Mouse (Mus musculus) forebrain, embryonic 14.5 days (tissue): ENCODE results near the gene Repin1. TPM values are rescaled to one million over a fixed set of nuclear protein-coding genes. Genes with fewer than 3 reads are reported as not detected.
A peak's percentile ranks its signal among the peaks of the same experiment; 100 is the strongest.

ENCODE experiments used
- ATAC-seq: fragments of 200-750 bp; cut with Nextera tagmentation; 2 replicates; pipeline ENCODE4 v1.8.0; 2017; ENCODE audit warnings: mild to moderate bottlenecking, moderate library complexity
- DNase-seq: peaks from one replicate; pipeline ENCODE4 v3.0.0-alpha.2; 2015; ENCODE audit warnings: low spot score
- H3K27ac ChIP-seq: fragments of 300-500 bp; sonication (generic); 2 replicates; pipeline ENCODE4 v1.5.1; 2014; ENCODE audit warnings: low read depth, mild to moderate bottlenecking, control low read depth, low read length, moderate library complexity
- H3K27me3 ChIP-seq: fragments of 300-500 bp; sonication (generic); replicated peaks from 2 replicates; pipeline ENCODE4 v1.6.1; 2014; ENCODE audit warnings: low read length, control low read depth, mixed read lengths; ENCODE audit not compliant: control insufficient read depth, insufficient read depth
- H3K36me3 ChIP-seq: fragments of 300-500 bp; sonication (generic); 2 replicates; pipeline ENCODE4 v1.6.1; 2014; ENCODE audit warnings: low read length, control low read depth; ENCODE audit not compliant: control insufficient read depth, insufficient read depth
- H3K4me1 ChIP-seq: fragments of 300-500 bp; sonication (generic); 2 replicates; pipeline ENCODE4 v1.6.1; 2014; ENCODE audit warnings: antibody characterized with exemption, low read length, control low read depth; ENCODE audit not compliant: control insufficient read depth, insufficient read depth
- H3K4me2 ChIP-seq: fragments of 300-500 bp; sonication (generic); 2 replicates; pipeline ENCODE4 v1.6.1; 2014; ENCODE audit warnings: mild to moderate bottlenecking, control low read depth, low read length
- H3K4me3 ChIP-seq: fragments of 300-500 bp; sonication (generic); 2 replicates; pipeline ENCODE4 v1.5.1; 2014; ENCODE audit warnings: low read depth, low read length, control low read depth
- H3K9ac ChIP-seq: fragments of 300-500 bp; sonication (generic); 2 replicates; pipeline ENCODE4 v1.6.1; 2014; ENCODE audit warnings: mild to moderate bottlenecking, low read length, control low read depth, moderate library complexity
- H3K9me3 ChIP-seq: fragments of 300-500 bp; sonication (generic); replicated peaks from 2 replicates; pipeline ENCODE4 v1.6.1; 2016; ENCODE audit warnings: low read length, control low read depth, mixed read lengths; ENCODE audit not compliant: control insufficient read depth
- WGBS: fragments of 180-500 bp; shearing (Covaris S2); extraction: QIAGEN DNeasy Blood & Tissue Kit; methylation state at CpG from one replicate; pipeline ENCODE4 v1.1.7; 2014; 5-methylcytosine and 5-hydroxymethylcytosine counted together
- polyA plus RNA-seq: library from polyadenylated mRNA; unstranded; fragments of >200 nt; fragmentation: Nextera tagmentation; extraction: Ambion mirVana; gene quantifications from 2 replicates; pipeline ENCODE4 v1.2.1, GENCODE M21; 2014

The Repin1 gene
- polyA plus RNA-seq: 27.3 and 34.3 TPM in 2 replicates

DNA sequence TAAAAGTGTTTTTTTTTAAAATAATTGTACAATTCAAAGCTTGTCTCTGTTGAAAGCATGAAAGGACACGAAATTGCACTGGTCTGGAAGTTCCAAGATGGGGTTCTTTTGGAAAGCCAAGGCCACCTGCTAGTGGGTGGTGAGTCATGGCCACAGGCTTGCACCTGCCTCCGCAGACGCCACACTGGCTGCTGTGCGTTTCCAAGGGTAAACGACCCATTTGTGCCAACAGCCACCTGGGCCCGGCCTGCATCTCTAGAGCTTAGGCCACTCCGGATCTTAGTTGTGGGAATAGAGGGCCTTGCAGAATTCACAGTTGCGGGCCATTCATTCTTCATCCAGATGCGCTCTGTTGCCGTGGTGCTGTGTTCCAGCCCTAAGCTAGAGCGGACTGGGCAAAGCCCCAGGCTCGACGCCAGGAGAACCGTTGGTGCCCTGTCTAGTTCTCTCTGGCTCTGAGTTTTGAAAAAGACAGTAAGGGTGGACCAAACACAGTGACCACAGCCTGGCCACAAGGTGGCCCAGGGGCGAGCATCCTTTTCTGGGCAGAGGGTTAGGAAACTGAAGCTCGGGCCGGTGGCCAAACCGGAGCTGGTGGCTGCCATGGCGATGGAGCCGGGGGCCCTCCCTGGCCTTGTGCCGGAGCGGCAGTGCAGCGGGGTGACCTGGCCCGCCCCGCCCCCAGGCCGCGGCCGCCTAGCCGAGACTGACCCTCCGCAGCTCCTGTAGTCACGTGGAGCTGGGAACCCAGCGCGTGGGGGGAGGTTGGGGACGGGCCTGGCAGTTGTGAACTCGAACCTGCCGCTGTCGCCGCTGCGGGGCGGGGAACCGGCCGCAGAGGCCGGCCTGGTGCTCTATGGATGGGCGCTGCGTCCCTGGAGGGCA lies at the start of gene Repin1, which contains the start of gene Gm44965:
Gene Repin1, plus strand, starts transcription at position 726 of the 885 bp plus-strand sequence.
Gene Gm44965, plus strand, starts transcription at position 784 of the 885 bp plus-strand sequence.
- Histone ChIP-seq H3K4me3 (peak within 1 kb of the TSS; percentile 75), H3K27me3 (no peaks in the 10 kb centered on the region)
- WGBS: 3% methylated on average over 45 of the region's 45 CpGs

GRCm38 (mm10) chr6:48545251-48545650 lies 48.4 kb upstream of the Repin1 start:
- 76% methylated on average over 5 of the region's 5 CpGs for WGBS
- DNase-seq: no peak
- H3K9ac ChIP-seq: no peak overlapping the region
- H3K4me2 ChIP-seq: no peak overlapping the region
- no peaks in the 10 kb centered on the region for H3K9me3 ChIP-seq
- H3K4me1 ChIP-seq: no peaks in the 10 kb centered on the region
- no peak overlapping the region for H3K27ac ChIP-seq
- no peak overlapping the region for H3K4me3 ChIP-seq
- no peaks in the 10 kb centered on the region for H3K27me3 ChIP-seq
- no peak for ATAC-seq
- peaks cover 26% of the 10 kb centered on the region for H3K36me3 ChIP-seq

More for the DNA sequence above, at the start of gene Repin1, which contains the start of gene Gm44965:
- peaks cover 18% of the 10 kb centered on the region; the same call in 1 of the 2 replicates for H3K9me3 ChIP-seq
- peaks cover 24% of the 10 kb centered on the region for H3K36me3 ChIP-seq
- peaks cover 13% of the 10 kb centered on the region for H3K4me1 ChIP-seq
- ATAC-seq: peak; percentile 91
- H3K4me2 ChIP-seq: peak within 1 kb of the TSS; percentile 73
- peak within 1 kb of the TSS; percentile 86 for H3K9ac ChIP-seq
- DNase-seq: peak; percentile 89
- peak within 1 kb of the TSS; percentile 90 for H3K27ac ChIP-seq

DNA sequence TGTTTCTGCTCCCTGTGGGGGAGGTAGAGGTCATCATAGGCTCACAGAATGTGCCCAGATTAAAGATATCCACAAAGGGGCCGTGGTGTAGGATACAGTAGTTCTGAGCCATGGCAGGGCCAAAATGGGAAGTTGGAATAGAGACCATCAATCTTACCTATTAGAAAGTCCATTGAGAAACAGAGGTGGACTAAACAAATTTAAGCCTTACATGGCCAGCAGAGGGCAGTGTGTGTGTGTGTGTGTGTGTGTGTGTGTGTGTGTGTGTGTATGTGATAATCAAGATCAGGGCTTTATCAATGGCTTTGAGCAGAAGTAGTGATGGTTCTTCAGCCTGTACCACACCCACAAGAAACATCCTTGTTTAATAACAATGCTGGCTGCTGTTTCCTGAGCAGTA lies 47.4 kb upstream of the Repin1 start:
- WGBS: 64% methylated on average over 1 of the region's 1 CpGs

GRCm38 (mm10) chr6:48546858-48547257 lies 46.8 kb upstream of the Repin1 start:
- WGBS: 78% methylated on average over 4 of the region's 4 CpGs
- ATAC-seq: no peak
- no peaks in the 10 kb centered on the region for H3K9me3 ChIP-seq

More for the DNA sequence above, 47.4 kb upstream of the Repin1 start:
- H3K4me1 ChIP-seq: no peaks in the 10 kb centered on the region
- no peak overlapping the region for H3K4me2 ChIP-seq
- H3K27ac ChIP-seq: no peak overlapping the region
- H3K9me3 ChIP-seq: no peaks in the 10 kb centered on the region
- no peak overlapping the region for H3K9ac ChIP-seq
- no peak overlapping the region for H3K4me3 ChIP-seq
- ATAC-seq (no peak), DNase-seq (peak; percentile 39)
- no peaks in the 10 kb centered on the region; the same call in 1 of the 2 replicates for H3K27me3 ChIP-seq
- peaks cover 16% of the 10 kb centered on the region for H3K36me3 ChIP-seq

DNA sequence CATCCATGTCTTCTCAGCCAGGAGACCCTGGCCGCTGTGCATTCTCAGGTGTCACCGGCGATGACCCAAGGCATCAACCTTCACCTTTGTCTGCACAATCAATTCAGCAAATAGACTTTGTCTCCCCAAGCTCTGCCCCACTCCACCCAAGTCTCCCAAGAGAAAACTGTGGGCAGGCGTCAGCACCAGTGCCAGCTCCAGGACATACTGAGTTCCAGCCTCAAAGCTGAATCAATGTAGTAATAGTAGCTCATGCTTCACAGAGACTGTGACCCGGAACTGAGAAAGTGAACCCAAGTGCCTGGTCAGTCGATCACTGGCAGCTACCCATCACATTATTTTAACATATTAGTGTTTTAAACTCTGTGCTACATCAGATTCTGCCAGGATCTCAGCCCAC lies 45.4 kb upstream of the Repin1 start:
- no peaks in the 10 kb centered on the region for H3K9me3 ChIP-seq
- no peak overlapping the region for H3K9ac ChIP-seq
- H3K27ac ChIP-seq: no peak overlapping the region
- H3K27me3 ChIP-seq: no peaks in the 10 kb centered on the region; the same call in 1 of the 2 replicates
- H3K4me3 ChIP-seq: no peak overlapping the region
- ATAC-seq (no peak), DNase-seq (no peak)
- WGBS: 86% methylated on average over 6 of the region's 6 CpGs
- H3K36me3 ChIP-seq: no peaks in the 10 kb centered on the region
- no peaks in the 10 kb centered on the region for H3K4me1 ChIP-seq
- H3K4me2 ChIP-seq: no peak overlapping the region

More at GRCm38 (mm10) chr6:48546858-48547257, 46.8 kb upstream of the Repin1 start:
- Histone ChIP-seq H3K4me1 (no peaks in the 10 kb centered on the region), H3K4me2 (no peak overlapping the region), H3K27me3 (no peaks in the 10 kb centered on the region; the same call in 1 of the 2 replicates), H3K27ac (no peak overlapping the region), H3K36me3 (peaks cover 10% of the 10 kb centered on the region; the same call in 1 of the 2 replicates), H3K9ac (no peak overlapping the region), H3K4me3 (no peak overlapping the region)
- no peak for DNase-seq

GRCm38 (mm10) chr6:48552918-48553317 lies 40.8 kb upstream of the Repin1 start:
- no peaks in the 10 kb centered on the region; the same call in 1 of the 2 replicates for H3K27me3 ChIP-seq
- H3K27ac ChIP-seq: no peak overlapping the region
- H3K4me2 ChIP-seq: no peak overlapping the region
- WGBS: 76% methylated on average over 4 of the region's 4 CpGs
- no peak for DNase-seq
- H3K9me3 ChIP-seq: no peaks in the 10 kb centered on the region
- H3K36me3 ChIP-seq: peaks cover under 1% of the 10 kb centered on the region; the same call in 1 of the 2 replicates
- ATAC-seq: no peak
- H3K4me1 ChIP-seq: peaks cover 8% of the 10 kb centered on the region
- H3K4me3 ChIP-seq: no peak overlapping the region
- H3K9ac ChIP-seq: no peak overlapping the region

DNA sequence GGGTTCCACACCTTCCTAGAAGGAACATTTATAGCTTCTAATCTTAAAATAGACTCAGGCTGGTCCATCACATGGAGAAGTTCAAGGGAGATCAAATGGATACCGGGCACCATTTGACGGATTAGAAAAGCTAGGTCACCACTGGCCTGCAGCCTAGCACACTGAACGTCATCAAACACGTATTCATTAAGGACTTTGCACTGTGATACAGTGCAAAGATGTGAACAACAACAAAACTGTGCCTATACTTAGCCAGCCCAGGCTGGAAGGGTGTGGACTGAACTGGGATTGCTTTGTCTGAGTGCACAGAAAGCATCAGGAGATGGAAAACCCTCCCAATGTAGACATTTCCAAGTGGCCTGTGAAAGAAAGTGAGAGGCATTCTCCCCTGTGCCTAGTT lies 39.9 kb upstream of the Repin1 start:
- WGBS: 78% methylated on average over 4 of the region's 4 CpGs
- DNase-seq (no peak), ATAC-seq (no peak; the same call in 1 of the 2 replicates)
- Histone ChIP-seq H3K27ac (peak overlapping the region; percentile 97), H3K36me3 (peaks cover 5% of the 10 kb centered on the region; the same call in 1 of the 2 replicates), H3K4me3 (peak overlapping the region; percentile 39), H3K4me1 (peaks cover 8% of the 10 kb centered on the region), H3K27me3 (no peaks in the 10 kb centered on the region; the same call in 1 of the 2 replicates), H3K9ac (peak overlapping the region; percentile 77), H3K9me3 (no peaks in the 10 kb centered on the region), H3K4me2 (peak overlapping the region; percentile 75)

- peak within 1 kb of the TSS; percentile 77 for H3K9ac ChIP-seq
- WGBS: under 1% methylated on average over 39 of the region's 39 CpGs
- peaks cover 8% of the 10 kb centered on the region for H3K4me1 ChIP-seq
- H3K27me3 ChIP-seq: no peaks in the 10 kb centered on the region; the same call in 1 of the 2 replicates
- no peaks in the 10 kb centered on the region for H3K9me3 ChIP-seq
- H3K27ac ChIP-seq: peak within 1 kb of the TSS; percentile 97
- peak within 1 kb of the TSS; percentile 75 for H3K4me2 ChIP-seq
- ATAC-seq (peak; percentile 95), DNase-seq (peak; percentile 99)
- peak within 1 kb of the TSS; percentile 39 for H3K4me3 ChIP-seq
- H3K36me3 ChIP-seq: peaks cover 8% of the 10 kb centered on the region; the same call in 1 of the 2 replicates
Observed at GRCm38 (mm10) chr6:48554280-48555103, 39.2 kb upstream of the Repin1 start, which contains the start of gene Lrrc61. Gene Lrrc61, plus strand, starts transcription at chr6:48554796.
